Mouse (Mus musculus): ENCODE data around the gene Ttc23l.
"Not testable (repeated sequence)": the region's sequence is repeated elsewhere in the genome, so short reads cannot be mapped to it uniquely, and the experiment has no call there.

Gene Ttc23l

GRCm38 (mm10) chr15:10558465-10558864 lies at the start of gene Ttc23l:
Gene Ttc23l, minus strand, starts transcription at chr15:10558668.
- DNase-seq: no peak

GRCm38 (mm10) chr15:10599413-10599812 lies 40.9 kb upstream of the Ttc23l start:
- no peak for DNase-seq

- no peak for DNase-seq
These were observed 40.1 kb upstream of the Ttc23l start for GRCm38 (mm10) chr15:10598259-10599225.

GRCm38 (mm10) chr15:10596871-10597270 lies 38.4 kb upstream of the Ttc23l start:
- DNase-seq: no peak

- DNase-seq: no peak
These were observed 36.9 kb upstream of the Ttc23l start for GRCm38 (mm10) chr15:10595408-10595807.

GRCm38 (mm10) chr15:10594910-10595309 lies 36.4 kb upstream of the Ttc23l start:
- no peak for DNase-seq

- no peak for DNase-seq
These were observed 34.6 kb upstream of the Ttc23l start for GRCm38 (mm10) chr15:10593094-10593493.

GRCm38 (mm10) chr15:10586565-10586964 lies 28.1 kb upstream of the Ttc23l start:
- DNase-seq: no peak

GRCm38 (mm10) chr15:10584359-10585187 lies 26.1 kb upstream of the Ttc23l start:
- DNase-seq: no peak

GRCm38 (mm10) chr15:10583408-10583807 lies 24.9 kb upstream of the Ttc23l start:
- peak; percentile 83 for DNase-seq

- no peak for DNase-seq
These were observed 20.7 kb upstream of the Ttc23l start for GRCm38 (mm10) chr15:10579159-10579558.

GRCm38 (mm10) chr15:10566486-10566885 lies 8.0 kb upstream of the Ttc23l start:
- DNase-seq: no peak

- no peak for DNase-seq
These were observed 5.7 kb upstream of the Ttc23l start for GRCm38 (mm10) chr15:10564201-10564600.

- no peak for DNase-seq
These were observed 3.8 kb upstream of the Ttc23l start for GRCm38 (mm10) chr15:10562281-10562680.

GRCm38 (mm10) chr15:10560005-10560404 lies 1.5 kb upstream of the Ttc23l start:
- DNase-seq: no peak

- no peak for DNase-seq
These were observed 4.1 kb downstream of the Ttc23l start for GRCm38 (mm10) chr15:10554336-10554735.

- DNase-seq: no peak
These were observed 18.0 kb downstream of the Ttc23l start for GRCm38 (mm10) chr15:10540271-10541088.

GRCm38 (mm10) chr15:10535969-10536368 lies 22.5 kb downstream of the Ttc23l start:
- DNase-seq: no peak

- no peak for DNase-seq
These were observed 23.9 kb downstream of the Ttc23l start for GRCm38 (mm10) chr15:10534591-10534990.

GRCm38 (mm10) chr15:10533361-10533760 lies 25.1 kb downstream of the Ttc23l start:
- not testable (repeated sequence) for DNase-seq

- DNase-seq: no peak
These were observed 27.1 kb downstream of the Ttc23l start for GRCm38 (mm10) chr15:10531352-10531751.

GRCm38 (mm10) chr15:10525896-10526295 lies 32.6 kb downstream of the Ttc23l start:
- DNase-seq: no peak

- DNase-seq: no peak
These were observed 43.3 kb downstream of the Ttc23l start for GRCm38 (mm10) chr15:10515166-10515565.
